Mouse (Mus musculus) embryonic facial prominence, embryonic 11.5 days (tissue): ENCODE measurements around the gene Mpp2. TPM values are rescaled to one million over a fixed set of nuclear protein-coding genes. Genes with fewer than 3 reads are reported as not detected.
A peak's percentile ranks its signal among the peaks of the same experiment; 100 is the strongest.

Experiments
- ATAC-seq: fragments of 200-750 bp; cut with Nextera tagmentation; replicated peaks from 2 replicates; pipeline ENCODE4 v1.8.0; 2017; ENCODE audit warnings: low read depth; ENCODE audit not compliant: insufficient number of reproducible peaks, low FRiP score, low TSS enrichment
- DNase-seq: peaks from one replicate; pipeline ENCODE4 v3.0.0-alpha.2; 2015; ENCODE audit warnings: low spot score
- H3K27ac ChIP-seq: fragments of 300-500 bp; sonication (generic); replicated peaks from 2 replicates; pipeline ENCODE4 v1.5.1; 2014; ENCODE audit warnings: mild to moderate bottlenecking, low read depth, low read length, control low read depth
- H3K27me3 ChIP-seq: fragments of 300-500 bp; sonication (generic); 2 replicates; pipeline ENCODE4 v1.6.1; 2014; ENCODE audit warnings: mild to moderate bottlenecking, low read length, moderate library complexity, mixed read lengths; ENCODE audit not compliant: control insufficient read depth, insufficient read depth
- H3K36me3 ChIP-seq: fragments of 300-500 bp; sonication (generic); replicated peaks from 2 replicates; pipeline ENCODE4 v1.6.1; 2014; ENCODE audit warnings: low read depth, mild to moderate bottlenecking, low read length, moderate library complexity, mixed read lengths; ENCODE audit not compliant: control insufficient read depth, insufficient read depth
- H3K4me1 ChIP-seq: fragments of 300-500 bp; sonication (generic); 2 replicates; pipeline ENCODE4 v1.6.1; 2014; ENCODE audit warnings: low read length, mixed read lengths; ENCODE audit not compliant: control insufficient read depth, insufficient read depth
- H3K4me2 ChIP-seq: fragments of 300-500 bp; sonication (generic); 2 replicates; pipeline ENCODE4 v1.6.1; 2014; ENCODE audit warnings: low read depth, mild to moderate bottlenecking, control low read depth, low read length, moderate library complexity
- H3K4me3 ChIP-seq: fragments of 300-500 bp; sonication (generic); 2 replicates; pipeline ENCODE4 v1.5.1; 2014; ENCODE audit warnings: low read depth, low read length, control low read depth
- H3K9ac ChIP-seq: fragments of 300-500 bp; sonication (generic); replicated peaks from 2 replicates; pipeline ENCODE4 v1.6.1; 2014; ENCODE audit warnings: mild to moderate bottlenecking, control low read depth, low read length
- H3K9me3 ChIP-seq: fragments of 300-500 bp; sonication (generic); replicated peaks from 2 replicates; pipeline ENCODE4 v1.6.1; 2016; ENCODE audit warnings: mild to moderate bottlenecking, low read length, inconsistent platforms, mixed read lengths; ENCODE audit not compliant: control insufficient read depth
- WGBS: fragments of 180-500 bp; shearing (Covaris S2); extraction: QIAGEN DNeasy Blood & Tissue Kit; methylation state at CpG from one replicate; pipeline ENCODE4 v1.1.7; 2014; 5-methylcytosine and 5-hydroxymethylcytosine counted together
- polyA plus RNA-seq: library from polyadenylated mRNA; unstranded; fragments of >200 nt; fragmentation: Nextera tagmentation; extraction: Ambion mirVana; gene quantifications from 2 replicates; pipeline ENCODE4 v1.2.1, GENCODE M21; 2014

Gene Mpp2
- polyA plus RNA-seq, 1 experiment from 2014 or later = 9.1 TPM

DNA sequence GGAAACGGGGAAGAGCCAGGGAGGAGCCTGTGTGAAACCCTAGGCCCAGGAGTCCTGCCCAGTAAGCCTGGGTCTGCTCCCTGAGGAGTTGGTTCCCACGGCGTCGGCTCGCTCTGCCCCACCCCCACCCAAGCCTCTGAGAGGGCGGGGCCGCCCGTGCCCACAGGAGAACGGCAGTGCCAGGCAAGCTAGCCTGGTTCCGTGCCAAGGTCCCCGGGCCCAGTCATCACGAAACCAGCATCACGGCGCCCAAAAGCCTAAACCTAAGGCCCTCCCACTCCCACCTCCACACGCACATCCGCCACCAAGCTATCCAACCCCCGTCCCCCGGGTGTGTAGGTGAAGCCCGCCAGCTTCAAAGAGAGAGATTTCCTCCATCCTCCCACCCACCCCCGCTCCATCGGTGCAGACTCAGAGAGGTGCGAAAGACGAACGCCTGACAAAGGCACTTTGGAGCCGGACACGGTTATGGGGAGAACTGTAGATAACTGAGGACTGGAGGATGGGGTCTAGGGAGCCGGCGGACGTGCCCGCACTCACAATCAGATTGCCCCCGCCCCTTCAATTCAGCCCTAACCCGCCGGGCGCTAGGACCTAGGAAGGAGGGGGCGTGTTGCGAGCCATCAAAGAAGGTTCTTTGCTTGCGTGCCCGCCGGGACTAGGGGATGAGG lies 1.1 kb downstream of the Mpp2 start:
- ATAC-seq (peak; percentile 79), DNase-seq (peak; percentile 97)
- peak overlapping the region; percentile 62 for H3K27ac ChIP-seq
- H3K4me3 ChIP-seq = peak overlapping the region; percentile 69
- no peaks in the 10 kb centered on the region for H3K36me3 ChIP-seq
- under 1% methylated on average over 36 of the region's 39 CpGs for WGBS
- H3K27me3 ChIP-seq = no peaks in the 10 kb centered on the region
- peak overlapping the region; percentile 47 for H3K9ac ChIP-seq
- H3K4me2 ChIP-seq = peak overlapping the region; percentile 58
- no peaks in the 10 kb centered on the region; the same call in 1 of the 2 replicates for H3K4me1 ChIP-seq
- H3K9me3 ChIP-seq = no peaks in the 10 kb centered on the region

DNA sequence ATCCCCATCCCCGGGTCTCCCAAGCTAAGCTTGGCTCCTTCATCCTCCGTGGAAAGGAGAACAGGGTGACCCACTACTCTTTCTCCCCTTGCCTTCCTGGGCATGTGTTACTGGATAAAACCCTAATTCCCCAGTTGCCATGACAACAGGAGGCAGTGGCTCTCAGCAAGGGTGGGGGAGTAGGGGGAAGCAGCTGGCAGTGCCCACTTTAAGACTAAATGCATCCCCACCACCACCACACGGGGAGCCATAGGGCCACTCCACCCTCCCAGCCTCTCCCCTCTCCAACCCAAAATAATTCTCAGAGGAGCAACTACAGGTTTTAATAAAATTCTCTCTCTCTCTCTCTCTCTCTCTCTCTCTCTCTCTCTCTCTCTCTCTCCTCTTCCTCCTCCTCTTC lies 2.0 kb downstream of the Mpp2 start:
- no peak overlapping the region; the same call in 1 of the 2 replicates for H3K9ac ChIP-seq
- peaks cover 3% of the 10 kb centered on the region; the same call in 1 of the 2 replicates for H3K4me1 ChIP-seq
- H3K9me3 ChIP-seq = no peaks in the 10 kb centered on the region
- no peaks in the 10 kb centered on the region for H3K36me3 ChIP-seq
- no peaks in the 10 kb centered on the region for H3K27me3 ChIP-seq
- peak; percentile 60 for DNase-seq
- no peak overlapping the region for H3K27ac ChIP-seq
- H3K4me3 ChIP-seq = no peak overlapping the region
- ATAC-seq = no peak
- no peak overlapping the region; the same call in 1 of the 2 replicates for H3K4me2 ChIP-seq
- 20% methylated on average over 3 of the region's 3 CpGs for WGBS

DNA sequence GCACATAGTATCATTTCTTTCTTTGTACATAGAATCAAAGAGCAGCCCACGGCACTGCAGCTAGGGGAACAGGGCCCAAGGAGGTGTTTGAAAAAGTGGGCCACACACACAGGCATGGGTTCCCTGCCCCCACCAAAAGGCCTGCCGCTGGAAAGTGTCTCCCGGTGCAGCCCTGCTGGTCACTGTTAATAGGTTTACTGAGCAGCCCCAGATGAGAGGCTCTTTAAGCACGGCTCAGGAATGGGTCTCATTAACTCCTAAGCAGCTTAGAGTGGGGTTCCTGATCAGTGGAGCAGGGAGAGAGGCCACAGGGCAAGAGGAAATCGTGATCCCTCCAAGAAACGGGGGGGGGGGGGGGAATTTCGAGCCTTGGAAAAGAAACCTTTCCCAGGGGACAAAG lies 4.2 kb downstream of the Mpp2 start:
- H3K4me1 ChIP-seq = peaks cover 3% of the 10 kb centered on the region; the same call in 1 of the 2 replicates
- H3K4me2 ChIP-seq = no peak overlapping the region
- no peaks in the 10 kb centered on the region for H3K36me3 ChIP-seq
- no peaks in the 10 kb centered on the region for H3K9me3 ChIP-seq
- no peak overlapping the region for H3K27ac ChIP-seq
- H3K4me3 ChIP-seq = no peak overlapping the region
- WGBS = 30% methylated on average over 7 of the region's 7 CpGs
- H3K9ac ChIP-seq = no peak overlapping the region
- no peaks in the 10 kb centered on the region for H3K27me3 ChIP-seq
- DNase-seq (no peak), ATAC-seq (no peak)

DNA sequence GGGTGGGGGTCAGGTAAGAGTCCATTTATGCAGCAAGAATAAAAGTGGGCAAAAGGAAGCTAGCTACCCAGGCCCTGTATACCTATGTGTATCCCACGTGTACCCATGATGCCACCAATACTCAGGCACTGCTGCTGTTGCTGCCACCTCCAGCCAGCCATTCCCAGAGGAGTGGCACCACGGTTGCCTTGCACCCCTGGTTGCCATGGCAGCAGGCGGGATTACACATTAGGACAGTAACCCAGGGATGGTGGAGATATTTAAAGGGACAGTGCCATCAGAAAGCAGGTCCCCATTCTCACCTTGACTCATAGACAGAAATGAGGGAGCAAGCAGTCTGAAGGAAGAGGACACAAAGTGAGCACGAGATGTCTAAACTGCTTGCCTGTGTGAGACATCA lies 5.1 kb downstream of the Mpp2 start:
- H3K4me2 ChIP-seq = no peak overlapping the region
- 55% methylated on average over 4 of the region's 4 CpGs for WGBS
- H3K9me3 ChIP-seq = no peaks in the 10 kb centered on the region
- no peak overlapping the region for H3K9ac ChIP-seq
- H3K27me3 ChIP-seq = no peaks in the 10 kb centered on the region
- no peak overlapping the region for H3K4me3 ChIP-seq
- H3K4me1 ChIP-seq = peaks cover 3% of the 10 kb centered on the region; the same call in 1 of the 2 replicates
- H3K36me3 ChIP-seq = no peaks in the 10 kb centered on the region
- no peak for DNase-seq
- ATAC-seq = no peak
- H3K27ac ChIP-seq = no peak overlapping the region

DNA sequence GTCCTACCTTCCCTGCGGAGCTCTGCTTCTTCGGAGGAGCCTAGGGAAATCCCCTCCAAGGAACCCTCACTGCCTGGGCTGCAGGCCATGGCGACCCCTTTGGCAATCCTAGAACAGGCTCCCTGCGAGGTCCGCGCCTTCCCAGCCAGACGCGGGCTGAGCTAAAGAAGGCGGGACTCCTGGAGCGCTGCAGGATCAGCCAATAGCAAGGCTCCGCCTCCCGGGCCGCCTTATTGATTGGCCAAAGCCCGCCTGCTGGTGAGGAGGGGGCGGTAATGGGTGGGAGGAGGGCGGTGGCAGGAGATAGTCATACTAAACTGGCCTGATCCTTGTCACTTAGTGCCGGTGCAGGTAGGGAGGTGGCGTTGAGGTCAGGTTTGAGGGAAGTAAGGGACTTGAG lies 6.0 kb downstream of the Mpp2 start:
- DNase-seq (peak; percentile 93), ATAC-seq (peak; percentile 81)
- Histone ChIP-seq H3K36me3 (no peaks in the 10 kb centered on the region), H3K9me3 (no peaks in the 10 kb centered on the region), H3K4me1 (peaks cover 3% of the 10 kb centered on the region; the same call in 1 of the 2 replicates), H3K4me2 (peak overlapping the region; percentile 91), H3K4me3 (peak overlapping the region; percentile 42), H3K27ac (no peak overlapping the region), H3K9ac (peak overlapping the region; percentile 53), H3K27me3 (no peaks in the 10 kb centered on the region)
- 1% methylated on average over 18 of the region's 18 CpGs for WGBS

DNA sequence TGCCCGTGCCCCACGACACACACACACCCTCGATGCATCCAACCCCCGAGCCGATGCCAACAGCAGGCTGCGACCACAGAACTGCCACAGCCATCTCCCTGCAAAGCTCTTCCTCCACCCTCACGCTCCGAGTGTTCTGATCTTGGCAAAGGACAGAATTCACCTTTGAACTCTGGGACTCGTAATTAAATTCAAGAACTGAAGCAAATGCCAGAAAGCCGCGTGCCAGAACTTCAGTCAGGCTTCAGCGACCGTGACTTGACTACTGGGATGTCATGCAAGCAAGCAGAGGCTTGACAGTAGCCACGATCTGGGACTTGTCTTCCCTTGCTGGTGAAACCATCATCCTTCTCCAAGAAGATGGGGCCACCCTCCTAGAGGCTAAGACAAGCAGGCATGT lies 14.6 kb downstream of the Mpp2 start:
- Histone ChIP-seq H3K4me3 (no peak overlapping the region), H3K9ac (no peak overlapping the region), H3K9me3 (no peaks in the 10 kb centered on the region), H3K27ac (no peak overlapping the region), H3K27me3 (no peaks in the 10 kb centered on the region), H3K36me3 (no peaks in the 10 kb centered on the region), H3K4me2 (no peak overlapping the region), H3K4me1 (peaks cover 3% of the 10 kb centered on the region; the same call in 1 of the 2 replicates)
- ATAC-seq (no peak), DNase-seq (no peak)
- 79% methylated on average over 14 of the region's 14 CpGs for WGBS

DNA sequence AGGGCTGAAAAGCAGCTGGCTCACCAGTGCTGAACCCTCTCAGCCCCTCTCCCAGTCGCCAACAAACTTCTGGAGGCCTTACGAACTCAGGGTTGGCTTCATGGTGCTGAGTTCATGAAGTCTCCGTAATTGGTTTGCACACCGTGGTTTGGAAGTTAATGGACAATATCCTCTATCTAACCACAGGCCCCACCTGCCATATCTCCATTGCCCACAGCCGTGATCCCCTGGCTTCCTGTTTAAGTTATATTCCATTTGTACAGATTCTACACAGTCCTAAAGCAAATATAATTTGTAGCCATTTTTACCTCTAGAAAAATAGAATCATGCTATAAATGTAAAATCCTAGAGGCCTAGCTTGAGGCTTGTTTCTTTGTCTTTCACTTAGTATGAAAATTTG lies 15.6 kb downstream of the Mpp2 start:
- Histone ChIP-seq H3K27me3 (no peaks in the 10 kb centered on the region), H3K9me3 (no peaks in the 10 kb centered on the region), H3K27ac (no peak overlapping the region), H3K36me3 (no peaks in the 10 kb centered on the region), H3K4me2 (no peak overlapping the region), H3K9ac (no peak overlapping the region), H3K4me1 (peaks cover 3% of the 10 kb centered on the region; the same call in 1 of the 2 replicates), H3K4me3 (no peak overlapping the region)
- ATAC-seq (no peak), DNase-seq (no peak)
- WGBS = 90% methylated on average over 5 of the region's 5 CpGs

DNA sequence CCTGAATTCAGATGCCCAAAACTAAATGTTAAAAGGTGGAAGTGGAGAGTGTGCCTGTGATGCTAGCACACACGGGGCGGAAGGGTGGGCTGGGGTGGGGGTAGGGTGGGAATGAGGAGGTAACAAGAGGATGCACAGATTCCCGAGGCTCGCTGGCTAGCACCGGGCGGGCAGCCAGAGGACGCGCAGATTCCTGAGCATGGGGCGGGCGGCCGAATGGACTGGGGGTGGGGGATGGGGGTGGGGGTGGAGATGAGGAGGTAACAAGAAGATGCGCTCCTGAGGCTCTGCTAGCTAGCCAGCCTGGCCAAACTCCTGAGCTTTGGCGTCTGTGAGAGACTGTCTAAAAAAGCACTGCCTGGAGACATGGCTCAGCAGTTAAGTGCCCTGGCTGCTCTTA lies 17.9 kb downstream of the Mpp2 start:
- Histone ChIP-seq H3K27ac (no peak overlapping the region), H3K9ac (no peak overlapping the region), H3K27me3 (no peaks in the 10 kb centered on the region), H3K4me1 (peaks cover 3% of the 10 kb centered on the region; the same call in 1 of the 2 replicates), H3K4me3 (no peak overlapping the region), H3K9me3 (no peaks in the 10 kb centered on the region), H3K4me2 (peak overlapping the region; percentile 7; the same call in 1 of the 2 replicates), H3K36me3 (no peaks in the 10 kb centered on the region)
- DNase-seq (peak; percentile 20), ATAC-seq (no peak)
- WGBS = 3% methylated on average over 13 of the region's 13 CpGs
